Comparison of ENCODE assay signal across 11 mouse cellular contexts in the genomic region with DNA sequence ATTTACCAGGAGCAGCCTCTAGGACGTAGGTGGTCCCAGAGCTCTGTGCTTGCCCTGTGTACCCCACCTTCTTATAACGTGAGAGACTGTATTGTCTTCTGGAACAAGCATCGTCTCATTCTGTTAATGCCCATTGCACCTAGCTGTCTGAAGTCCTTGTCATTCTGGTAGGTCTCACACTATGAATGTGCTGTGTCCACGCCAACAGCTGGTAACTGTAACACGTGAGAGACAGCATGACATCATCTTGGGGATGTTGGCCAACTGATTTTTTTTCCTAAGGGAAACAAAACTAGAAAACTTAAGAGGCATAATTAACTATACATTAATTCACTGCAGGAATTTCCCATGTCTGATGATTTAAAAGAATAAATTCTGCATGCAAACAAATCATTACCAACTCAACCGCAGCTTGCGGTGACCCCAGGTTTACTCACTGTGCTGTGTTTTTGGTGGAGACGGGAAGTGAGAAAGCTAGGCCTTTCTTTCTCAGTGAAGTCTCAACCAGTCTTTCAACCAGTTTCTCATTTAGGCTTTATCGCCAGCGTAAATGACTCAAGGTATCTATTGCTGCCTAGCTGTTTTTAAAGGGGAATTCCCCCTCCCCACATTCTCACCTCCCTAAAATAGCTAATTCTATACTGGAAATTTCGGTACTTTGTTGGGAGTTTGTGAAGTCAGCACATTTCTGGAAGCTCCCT. TPM values are rescaled to one million over a fixed set of nuclear protein-coding genes. Genes with fewer than 3 reads are reported as not detected.
DNase-seq lines count a peak whose midpoint lies in the region; ATAC-seq and TF ChIP-seq lines count a peak whose summit lies in the region.
"Had no signal": no experiment of that assay in that cellular context is flagged by ENCODE, and none has a peak within 500 bp of the region (broad histone marks: within the 10 kb centered on the region; RNA-seq: fewer than 3 reads in every experiment).

No protein-coding gene starts in this region.

- H3K36me3 ChIP-seq in forebrain, embryonic 12.5 days (replicated peaks) = no peaks in the 10 kb centered on the region
- H3K36me3 ChIP-seq in forebrain, embryonic 11.5 days (ENCODE audit: control insufficient read depth, insufficient read depth, low read length) = no peaks in the 10 kb centered on the region
- H3K36me3 ChIP-seq in midbrain, embryonic 12.5 days = no peaks in the 10 kb centered on the region
- no peaks in the 10 kb centered on the region for H3K36me3 ChIP-seq in midbrain, embryonic 10.5 days
- H3K36me3 ChIP-seq in forebrain, embryonic 16.5 days (ENCODE audit: control insufficient read depth, insufficient read depth) = no peaks in the 10 kb centered on the region
- H3K36me3 ChIP-seq in myocyte (ENCODE audit: control insufficient read depth, insufficient read depth) = peaks cover 3% of the 10 kb centered on the region
- H3K36me3 ChIP-seq: neural tube, embryonic 13.5 days had no signal

- intact Hi-C loops in gastrocnemius, postnatal 14 days (cut with DNase I; ENCODE audit: low total_unique reads) = no loop called here

- peak; percentile 23; the same call in 1 of the 2 replicates for ATAC-seq in forebrain, embryonic 12.5 days (ENCODE audit: low FRiP score)
- no peak for ATAC-seq in forebrain, embryonic 11.5 days (replicated peaks; ENCODE audit: low FRiP score)
- ATAC-seq in midbrain, embryonic 12.5 days (ENCODE audit: low FRiP score, low read depth) = no peak
- peak; percentile 78 for ATAC-seq in forebrain, embryonic 16.5 days

- peaks cover 69% of the 10 kb centered on the region for H3K79me2 ChIP-seq in myocyte (ENCODE audit: control insufficient read depth, insufficient read depth)

- H3K27ac ChIP-seq in forebrain, embryonic 12.5 days = no peak overlapping the region
- no peak overlapping the region for H3K27ac ChIP-seq in forebrain, embryonic 11.5 days (ENCODE audit: low read depth, low read length)
- 0 out of 2 replicates have a peak overlapping the region, but pooled peaks have one; percentile 6 for H3K27ac ChIP-seq in midbrain, embryonic 12.5 days (replicated peaks)
- H3K27ac ChIP-seq in midbrain, embryonic 10.5 days (replicated peaks) = no peak overlapping the region
- peak overlapping the region; percentile 51 for H3K27ac ChIP-seq in forebrain, embryonic 16.5 days (ENCODE audit: low read length)
- H3K27ac ChIP-seq: kidney, postnatal 0 days; neural tube, embryonic 13.5 days had no signal

- H3K9me3 ChIP-seq in forebrain, embryonic 12.5 days = no peaks in the 10 kb centered on the region
- H3K9me3 ChIP-seq in forebrain, embryonic 11.5 days (ENCODE audit: control insufficient read depth, low read length) = no peaks in the 10 kb centered on the region
- H3K9me3 ChIP-seq in midbrain, embryonic 12.5 days = no peaks in the 10 kb centered on the region
- no peaks in the 10 kb centered on the region for H3K9me3 ChIP-seq in midbrain, embryonic 10.5 days (replicated peaks)
- no peaks in the 10 kb centered on the region for H3K9me3 ChIP-seq in forebrain, embryonic 16.5 days (ENCODE audit: control insufficient read depth, low read length)
- H3K9me3 ChIP-seq: liver, embryonic 13.5 days; neural tube, embryonic 13.5 days had no signal

- H3K4me3 ChIP-seq in forebrain, embryonic 12.5 days (replicated peaks) = no peak overlapping the region
- H3K4me3 ChIP-seq in forebrain, embryonic 11.5 days (ENCODE audit: low read depth, low read length) = no peak overlapping the region
- no peak overlapping the region for H3K4me3 ChIP-seq in midbrain, embryonic 12.5 days
- H3K4me3 ChIP-seq in midbrain, embryonic 10.5 days = no peak overlapping the region
- no peak overlapping the region for H3K4me3 ChIP-seq in forebrain, embryonic 16.5 days (replicated peaks; ENCODE audit: low read length)
- no peak overlapping the region for H3K4me3 ChIP-seq in myocyte
- H3K4me3 ChIP-seq: liver, embryonic 13.5 days; neural tube, embryonic 13.5 days had no signal

- H3K4me2 ChIP-seq in forebrain, embryonic 12.5 days = no peak overlapping the region
- no peak overlapping the region for H3K4me2 ChIP-seq in forebrain, embryonic 11.5 days (ENCODE audit: low read depth, low read length, severe bottlenecking)
- no peak overlapping the region for H3K4me2 ChIP-seq in midbrain, embryonic 12.5 days (replicated peaks)
- peak overlapping the region; percentile 8; the same call in 1 of the 2 replicates for H3K4me2 ChIP-seq in forebrain, embryonic 16.5 days (ENCODE audit: low read length)
- H3K4me2 ChIP-seq in myocyte (ENCODE audit: low read depth) = no peak overlapping the region
- H3K4me2 ChIP-seq: neural tube, embryonic 13.5 days had no signal

- H3K27me3 ChIP-seq in forebrain, embryonic 12.5 days = no peaks in the 10 kb centered on the region
- H3K27me3 ChIP-seq in forebrain, embryonic 11.5 days (ENCODE audit: control insufficient read depth, insufficient read depth, low read length) = no peaks in the 10 kb centered on the region
- no peaks in the 10 kb centered on the region for H3K27me3 ChIP-seq in midbrain, embryonic 12.5 days
- no peaks in the 10 kb centered on the region for H3K27me3 ChIP-seq in midbrain, embryonic 10.5 days (ENCODE audit: low read depth, poor library complexity, severe bottlenecking)
- H3K27me3 ChIP-seq in forebrain, embryonic 16.5 days (replicated peaks; ENCODE audit: control insufficient read depth, insufficient read depth, low read length) = no peaks in the 10 kb centered on the region
- H3K27me3 ChIP-seq in myocyte (ENCODE audit: control insufficient read depth, insufficient read depth, insufficient read length) = no peaks in the 10 kb centered on the region
- H3K27me3 ChIP-seq: liver, embryonic 13.5 days; neural tube, embryonic 13.5 days had no signal

- no peak overlapping the region for H3K9ac ChIP-seq in forebrain, embryonic 12.5 days
- H3K9ac ChIP-seq in forebrain, embryonic 11.5 days (ENCODE audit: low read length) = no peak overlapping the region
- no peak overlapping the region for H3K9ac ChIP-seq in midbrain, embryonic 12.5 days (replicated peaks)
- no peak overlapping the region for H3K9ac ChIP-seq in forebrain, embryonic 16.5 days (replicated peaks; ENCODE audit: low read depth, low read length)
- H3K9ac ChIP-seq: liver, embryonic 13.5 days; neural tube, embryonic 13.5 days had no signal

- no peak for TF ChIP-seq POLR2A in myocyte (IDR thresholded peaks at IDR 0.05; ENCODE audit: insufficient read length, low read depth)

- 70% methylated on average over 11 of the region's 11 CpGs for WGBS in forebrain, embryonic 12.5 days
- 87% methylated on average over 11 of the region's 11 CpGs for WGBS in forebrain, embryonic 11.5 days
- WGBS in midbrain, embryonic 12.5 days = 85% methylated on average over 11 of the region's 11 CpGs
- 91% methylated on average over 11 of the region's 11 CpGs for WGBS in midbrain, embryonic 10.5 days
- 27% methylated on average over 11 of the region's 11 CpGs for WGBS in forebrain, embryonic 16.5 days

- no peak for DNase-seq in forebrain, embryonic 11.5 days (ENCODE audit: low spot score)
- DNase-seq in midbrain, embryonic 10.5 days (ENCODE audit: low spot score) = no peak
- DNase-seq in embryo, embryonic 10 days (ENCODE audit: low spot score) = no peak
- no peak for DNase-seq in gastrocnemius, postnatal 14 days
- DNase-seq: liver, embryonic 13.5 days had no signal

- H3K4me1 ChIP-seq in forebrain, embryonic 12.5 days = peaks cover 5% of the 10 kb centered on the region
- no peaks in the 10 kb centered on the region for H3K4me1 ChIP-seq in forebrain, embryonic 11.5 days (replicated peaks; ENCODE audit: control insufficient read depth, insufficient read depth, low read length)
- H3K4me1 ChIP-seq in midbrain, embryonic 12.5 days = 0 out of 2 replicates have a peak, but pooled peaks cover 6% of the 10 kb centered on the region
- no peaks in the 10 kb centered on the region for H3K4me1 ChIP-seq in midbrain, embryonic 10.5 days
- H3K4me1 ChIP-seq in forebrain, embryonic 16.5 days (replicated peaks; ENCODE audit: control insufficient read depth, insufficient read depth, low read length) = peaks cover 16% of the 10 kb centered on the region

- H3ac ChIP-seq in myocyte (ENCODE audit: control insufficient read depth, insufficient read length) = no peak overlapping the region

TF ChIP-seq in myocyte, 11 proteins besides CTCF, POLR2A, EP300 and RAD21:
- TF ChIP-seq MAX (IDR thresholded peaks at IDR 0.05; ENCODE audit: low read depth) (no peak), SRF (IDR thresholded peaks at IDR 0.05; ENCODE audit: control insufficient read depth, insufficient read length, low read depth) (no peak), TCF12 (IDR thresholded peaks at IDR 0.05; ENCODE audit: insufficient read depth, poor library complexity, severe bottlenecking) (no peak), MYOD1 (IDR thresholded peaks at IDR 0.05; ENCODE audit: control insufficient read depth in 1 of 3, insufficient read length in 2 of 3, low read depth in 2 of 3) (peak in 2 of 3 experiments; percentile 33 to 39)

RNA-seq across cellular contexts. Expression of a gene that starts 14.4 kb away (rescaled TPM):
- polyA plus RNA-seq in forebrain, embryonic 12.5 days (2016; fragmentation: Nextera tagmentation; extraction: Ambion mirVana) = 31.2 and 32.4 TPM in 2 replicates
- polyA plus RNA-seq in forebrain, embryonic 11.5 days (2014; fragmentation: Nextera tagmentation; extraction: Ambion mirVana) = 21.3 and 24.5 TPM in 2 replicates
- 16.5 and 18.0 TPM in 2 replicates for polyA plus RNA-seq in midbrain, embryonic 12.5 days (2016; fragmentation: Nextera tagmentation; extraction: Ambion mirVana)
- polyA plus RNA-seq in midbrain, embryonic 10.5 days (2016; fragmentation: Nextera tagmentation; extraction: Ambion mirVana) = 16.5 and 21.6 TPM in 2 replicates
- polyA plus RNA-seq in forebrain, embryonic 16.5 days (2015; fragmentation: Nextera tagmentation; extraction: Ambion mirVana) = 26.5 and 29.8 TPM in 2 replicates
- polyA plus RNA-seq in myocyte (2012; fragmentation: generic; extraction: Trizol) = 8.9 TPM
- total RNA-seq in gastrocnemius, postnatal 14 days (2021) = 1 to 10 TPM; 4.3 to 4.6 TPM

Comparison
In these comparisons a context has a peak if more than half of its experiments do, and no peak if none do; other contexts are left out.
1. ATAC-seq: peak in forebrain, embryonic 12.5 days (single experiment) and forebrain, embryonic 16.5 days (single experiment); none in forebrain, embryonic 11.5 days (single experiment) and midbrain, embryonic 12.5 days (single experiment).
2. H3K27ac ChIP-seq: peak in midbrain, embryonic 12.5 days (single experiment) and forebrain, embryonic 16.5 days (single experiment); none in forebrain, embryonic 12.5 days (single experiment), forebrain, embryonic 11.5 days (single experiment) and midbrain, embryonic 10.5 days (single experiment).